Mouse (Mus musculus) olfactory bulb, adult 2 months (tissue): ENCODE results near the gene Gadd45a.

ENCODE experiments used
- CTCF ChIP-seq: fragments of 200-500 bp; IDR thresholded peaks from 2 replicates; pipeline ENCODE4 v1.5.1; 2012; ENCODE audit warnings: low read depth, mild to moderate bottlenecking, low read length, moderate library complexity; ENCODE audit not compliant: insufficient read depth
- POLR2A ChIP-seq: fragments of 200-500 bp; IDR thresholded peaks from 2 replicates; pipeline ENCODE4 v1.6.1; 2012; ENCODE audit warnings: mild to moderate bottlenecking, low read depth, low read length, moderate library complexity; ENCODE audit not compliant: insufficient read depth

DNA sequence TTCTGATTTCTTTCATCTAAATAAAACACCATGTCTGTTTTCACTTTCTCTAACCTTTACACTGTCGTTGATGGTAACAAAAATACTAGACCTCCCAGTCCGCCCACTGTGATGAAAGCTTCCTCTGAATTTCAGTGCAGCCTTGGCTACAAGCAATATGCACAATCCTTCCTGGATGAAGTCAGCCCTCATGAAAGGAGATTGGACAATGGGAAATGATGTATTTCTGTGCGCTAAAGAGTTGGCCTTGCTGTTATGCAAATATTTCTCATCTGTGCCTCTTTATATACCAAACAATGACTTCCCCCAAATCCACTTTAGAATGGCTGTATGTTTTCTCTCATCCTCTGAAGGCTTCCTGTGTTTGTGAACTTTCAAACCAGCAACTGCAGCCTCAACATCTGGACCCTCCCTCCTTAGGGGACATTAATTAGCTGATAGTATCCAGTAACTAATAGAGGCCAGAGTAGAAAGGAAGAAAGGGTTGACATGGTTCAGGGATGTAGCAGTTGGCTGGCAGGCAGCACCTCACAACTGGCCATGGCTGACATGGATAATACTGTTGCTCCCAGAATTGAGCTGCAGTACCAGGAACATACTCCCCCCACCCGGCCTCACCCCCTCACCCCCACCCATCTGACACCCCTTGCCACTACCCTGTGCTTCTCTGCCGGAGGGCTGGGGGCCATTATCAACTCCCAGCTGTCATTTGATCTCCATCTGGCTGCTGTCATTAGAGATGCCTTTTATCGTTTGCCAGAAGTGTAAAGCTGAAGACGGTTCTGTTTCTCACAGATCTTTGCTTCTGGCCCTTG, 11.8 kb upstream of the Gadd45a start:
- TF ChIP-seq CTCF: no peak
- TF ChIP-seq POLR2A: no peak
